Mouse (Mus musculus) heart, adult 2 months (tissue): ENCODE data around the gene Synpo2l. TPM values are rescaled to one million over a fixed set of nuclear protein-coding genes. Genes with fewer than 3 reads are reported as not detected.

Experiments
- DNase-seq, 2 experiments: peaks; one replicate each; pipeline ENCODE4 v3.0.0; 2021
- H3K27ac ChIP-seq: fragments of 200-600 bp; 2 replicates; pipeline ENCODE4 v1.8.1; 2022
- H3K27me3 ChIP-seq: fragments of 200-500 bp; 2 replicates; pipeline ENCODE4 v1.6.1; 2012; ENCODE audit warnings: mild to moderate bottlenecking, low read length, inconsistent platforms, mixed read lengths; ENCODE audit not compliant: control insufficient read depth, insufficient read depth
- H3K36me3 ChIP-seq: fragments of 200-500 bp; 2 replicates; pipeline ENCODE4 v1.6.1; 2012; ENCODE audit warnings: low read length, inconsistent platforms; ENCODE audit not compliant: control insufficient read depth, insufficient read depth
- H3K4me1 ChIP-seq: fragments of 200-500 bp; 2 replicates; pipeline ENCODE4 v1.6.1; 2011; ENCODE audit warnings: low read length; ENCODE audit not compliant: control insufficient read depth, insufficient read depth
- H3K4me3 ChIP-seq: fragments of 200-600 bp; 2 replicates; pipeline ENCODE4 v1.8.1; 2022
- H3K79me2 ChIP-seq: fragments of 200-500 bp; replicated peaks from 2 replicates; pipeline ENCODE4 v1.6.1; 2012; ENCODE audit warnings: mild to moderate bottlenecking, inconsistent platforms, low read length, moderate library complexity, mixed read lengths; ENCODE audit not compliant: control insufficient read depth, insufficient read depth
- H3K9ac ChIP-seq: fragments of 200-500 bp; 2 replicates; pipeline ENCODE4 v1.6.1; 2012; ENCODE audit warnings: low read depth, mild to moderate bottlenecking, control low read depth, inconsistent platforms, low read length, mixed read lengths
- CTCF ChIP-seq: fragments of 200-600 bp; IDR thresholded peaks from 2 replicates; pipeline ENCODE4 v1.8.1; 2022; ENCODE audit warnings: antibody characterized with exemption, mild to moderate bottlenecking, moderate library complexity
- EP300 ChIP-seq: fragments of 200-500 bp; IDR thresholded peaks from 2 replicates; pipeline ENCODE4 v1.6.1; 2011; ENCODE audit warnings: low read depth, low read length, control low read depth; ENCODE audit not compliant: insufficient read depth
- POLR2A ChIP-seq: fragments of 200-500 bp; IDR thresholded peaks from 2 replicates; pipeline ENCODE4 v1.6.1; 2011; ENCODE audit warnings: mild to moderate bottlenecking, low read depth, low read length, control low read depth; ENCODE audit not compliant: insufficient read depth
- WGBS: fragments of 180-500 bp; shearing (Covaris S2); methylation state at CpG from one replicate; pipeline ENCODE4 v1.1.7; 2018; 5-methylcytosine and 5-hydroxymethylcytosine counted together
- intact Hi-C: fragments of 180-260 bp; cut with DNase I; formaldehyde crosslinking; loops from one replicate; pipeline ENCODE4 v1.15.1; 2025
- microRNA-seq, 2 experiments: library from miRNA; unstranded; fragments of <30 nt; microRNA quantifications; one replicate each; pipeline ENCODE4 v1.2.0; 2021
- polyA plus RNA-seq: library from polyadenylated mRNA; depleted of rRNA; stranded (reverse); fragments of >200 nt; gene quantifications from 2 replicates; pipeline ENCODE4 v1.2.3, GENCODE M21; 2012; rRNA removed
- total RNA-seq, 2 experiments: library from RNA; stranded (reverse); gene quantifications; 2 replicates each; pipeline ENCODE4 v1.2.3; 2021

Gene Synpo2l
- total and polyA plus RNA-seq, 3 experiments = 63.4 to 126 (median 96.8) TPM

- 58% methylated on average over 4 of the region's 4 CpGs for WGBS
- peaks cover 6% of the 10 kb centered on the region for H3K4me1 ChIP-seq
- H3K27ac ChIP-seq = peak overlapping the region; percentile 91
- peak overlapping the region; percentile 66 for H3K9ac ChIP-seq
- intact Hi-C loops = no loop called here
- H3K79me2 ChIP-seq = no peaks in the 10 kb centered on the region
- DNase-seq = peak; percentile 52 to 74
- peaks cover 4% of the 10 kb centered on the region for H3K36me3 ChIP-seq
- H3K27me3 ChIP-seq = no peaks in the 10 kb centered on the region
- peak; percentile 78 for TF ChIP-seq EP300
- TF ChIP-seq CTCF = no peak
- TF ChIP-seq POLR2A = peak; percentile 86
- peak overlapping the region; percentile 29 for H3K4me3 ChIP-seq
These were observed 58.0 kb downstream of the Synpo2l start for GRCm38 (mm10) chr14:20610146-20610545.

- H3K79me2 ChIP-seq = no peaks in the 10 kb centered on the region
- peaks cover 5% of the 10 kb centered on the region for H3K36me3 ChIP-seq
- H3K27me3 ChIP-seq = no peaks in the 10 kb centered on the region
- H3K4me3 ChIP-seq = peak overlapping the region; percentile 29; the same call in 1 of the 2 replicates
- no peak for TF ChIP-seq EP300
- TF ChIP-seq POLR2A = peak; percentile 45; the same call in 1 of the 2 replicates
- H3K9ac ChIP-seq = peak overlapping the region; percentile 57; the same call in 1 of the 2 replicates
- 33% methylated on average over 3 of the region's 3 CpGs for WGBS
- intact Hi-C loops = no loop called here
- peak overlapping the region; percentile 91 for H3K27ac ChIP-seq
- H3K4me1 ChIP-seq = peaks cover 6% of the 10 kb centered on the region
- no peak for DNase-seq
These were observed 58.6 kb downstream of the Synpo2l start for GRCm38 (mm10) chr14:20609519-20609918.

Small RNA genes lying within 50 kb of the gene (microRNA-seq; reads per million reads assigned to microRNA genes)
- gene Mir6946 = 0 to 0.77 reads per million in 2 experiments

Other genes with a start within 250 kb of the Synpo2l start
- gene Cfap70, start 216.1 kb downstream of the Synpo2l start, total RNA-seq = not detected
- gene Cfap70, start 216.1 kb downstream of the Synpo2l start, polyA plus RNA-seq = 0.70 TPM in 1 of 2 replicates, not detected in the other
- 10 to 100 TPM; 49.3 to 55.1 TPM for gene Anxa7, start 188.2 kb downstream of the Synpo2l start, total RNA-seq
- 55.1 and 76.0 TPM in 2 replicates for gene Anxa7, start 188.2 kb downstream of the Synpo2l start, polyA plus RNA-seq
- under 1 TPM; 0.26 to 0.48 TPM for gene Mss51, start 171.5 kb downstream of the Synpo2l start, total RNA-seq
- gene Mss51, start 171.5 kb downstream of the Synpo2l start, polyA plus RNA-seq = 0.31 and 0.53 TPM in 2 replicates
- gene Ppp3cb, start 121.8 kb downstream of the Synpo2l start, total RNA-seq = 10 to 100 TPM; 60.9 to 69.2 TPM
- gene Ppp3cb, start 121.8 kb downstream of the Synpo2l start, polyA plus RNA-seq = 16.0 and 35.0 TPM in 2 replicates
- 10 to 100 TPM; 14.1 to 16.2 TPM for gene Usp54, start 27.3 kb downstream of the Synpo2l start, total RNA-seq
- gene Usp54, start 27.3 kb downstream of the Synpo2l start, polyA plus RNA-seq = 10.9 and 16.3 TPM in 2 replicates
- under 1 TPM; 0.31 to 0.52 TPM for gene Myoz1, start 11.8 kb downstream of the Synpo2l start, total RNA-seq
- 0.31 and 0.91 TPM in 2 replicates for gene Myoz1, start 11.8 kb downstream of the Synpo2l start, polyA plus RNA-seq
- 100 to 1,000 TPM in 1 of 2 experiments, 10 to 100 TPM in 1; 98.2 to 106 TPM for gene Sec24c, start 6.0 kb upstream of the Synpo2l start, total RNA-seq
- gene Sec24c, start 6.0 kb upstream of the Synpo2l start, polyA plus RNA-seq = 133 and 146 TPM in 2 replicates
- 1 to 10 TPM; 5.3 to 5.9 TPM for gene Fut11, start 26.6 kb upstream of the Synpo2l start, total RNA-seq
- 5.3 and 6.9 TPM in 2 replicates for gene Fut11, start 26.6 kb upstream of the Synpo2l start, polyA plus RNA-seq
- 100 to 1,000 TPM in 1 of 2 experiments, 10 to 100 TPM in 1; 98.8 to 126 TPM for gene Chchd1, start 34.7 kb upstream of the Synpo2l start, total RNA-seq
- gene Chchd1, start 34.7 kb upstream of the Synpo2l start, polyA plus RNA-seq = 66.8 and 89.0 TPM in 2 replicates
- 10 to 100 TPM; 38.5 to 40.0 TPM for gene Zswim8, start 39.2 kb upstream of the Synpo2l start, total RNA-seq
- 103 and 108 TPM in 2 replicates for gene Zswim8, start 39.2 kb upstream of the Synpo2l start, polyA plus RNA-seq
- gene Ndst2, start 66.2 kb upstream of the Synpo2l start, total RNA-seq = 1 to 10 TPM; 8.3 to 8.5 TPM
- 15.5 and 23.7 TPM in 2 replicates for gene Ndst2, start 66.2 kb upstream of the Synpo2l start, polyA plus RNA-seq
- gene Camk2g, start 125.7 kb upstream of the Synpo2l start, total RNA-seq = 10 to 100 TPM; 36.8 to 41.0 TPM
- gene Camk2g, start 125.7 kb upstream of the Synpo2l start, polyA plus RNA-seq = 37.0 and 54.6 TPM in 2 replicates
- 1 to 10 TPM; 3.4 to 6.2 TPM for gene Plau, start 168.3 kb upstream of the Synpo2l start, total RNA-seq
- gene Plau, start 168.3 kb upstream of the Synpo2l start, polyA plus RNA-seq = 1.8 and 3.5 TPM in 2 replicates